Mouse (Mus musculus) cerebellum, postnatal 14 days (tissue): ENCODE measurements around the gene Irak4.

Experiments
- DNase-seq, 2 experiments: peaks; one replicate each; pipeline ENCODE4 v3.0.0; 2021; ENCODE audit warnings: mixed read lengths in 2 of 2

Irak4 gene

GRCm38 (mm10) chr15:94628830-94629601, 85.6 kb downstream of the Irak4 start, which contains the start of gene Tmem117:
Tmem117 (plus strand) TSS chr15:94629232.
- peak; percentile 71 to 73 for DNase-seq

GRCm38 (mm10) chr15:94630553-94630952, 87.1 kb downstream of the Irak4 start:
- DNase-seq: no peak
